Mouse (Mus musculus) megakaryocyte, adult 5-6 weeks (primary cell): ENCODE measurements around the gene Tmem243. TPM values are rescaled to one million over a fixed set of nuclear protein-coding genes. Genes with fewer than 3 reads are reported as not detected.

Source experiments
- ATAC-seq: 2 replicates; pipeline ENCODE4 v1.8.0; 2016; ENCODE audit warnings: mild to moderate bottlenecking, inconsistent platforms; ENCODE audit not compliant: poor library complexity, severe bottlenecking
- total RNA-seq, 2 experiments: library from RNA; stranded (forward) in 1 of 2; stranded (reverse) in 1 of 2; fragments of 153-499, 151-499 nt in 1 of 2; fragments of 221-1000, 200-1000 nt in 1 of 2; gene quantifications; 2 replicates each; pipeline versions ENCODE4 v1.2.3 to v1.2.4; 2015 to 2017

Tmem243 gene
- total RNA-seq (2015) (98.8 and 99.9 TPM in 2 replicates), total RNA-seq (2017) (69.8 and 75.7 TPM in 2 replicates)

DNA sequence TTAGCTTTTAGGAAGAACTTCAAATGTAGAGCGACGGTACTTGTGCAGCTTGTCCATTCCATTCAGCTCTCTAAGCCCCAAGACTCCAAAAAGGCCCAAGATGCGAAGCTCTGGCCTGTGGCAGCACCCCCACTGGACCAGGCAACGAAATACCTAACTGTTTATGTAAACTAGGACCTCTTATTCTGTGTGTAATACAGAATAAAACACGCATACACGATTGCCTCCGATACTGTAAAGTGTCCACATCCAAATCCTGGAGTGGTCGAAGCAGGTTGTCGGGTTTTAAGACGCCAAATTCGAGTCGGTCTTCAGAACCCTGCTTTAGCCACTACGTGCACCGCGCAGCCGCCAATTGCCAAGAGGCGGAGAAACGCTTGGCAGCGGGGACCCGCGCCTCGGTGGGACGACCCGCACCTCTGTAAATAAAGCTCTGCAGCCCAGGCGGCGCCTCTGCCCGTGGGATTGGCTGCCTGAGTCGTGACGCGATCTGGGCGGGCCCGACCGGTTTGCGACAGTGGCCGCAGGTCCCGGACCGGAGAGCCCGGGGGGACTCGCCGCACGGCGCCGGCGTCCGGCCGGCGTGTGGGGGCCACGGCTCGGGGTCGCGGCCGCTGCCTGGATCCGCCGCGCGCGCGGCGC lies at the start of gene Tmem243:
TSS of gene Tmem243 (plus strand) at position 462 of the 642 bp plus-strand sequence.
- ATAC-seq, result peak; percentile 91

DNA sequence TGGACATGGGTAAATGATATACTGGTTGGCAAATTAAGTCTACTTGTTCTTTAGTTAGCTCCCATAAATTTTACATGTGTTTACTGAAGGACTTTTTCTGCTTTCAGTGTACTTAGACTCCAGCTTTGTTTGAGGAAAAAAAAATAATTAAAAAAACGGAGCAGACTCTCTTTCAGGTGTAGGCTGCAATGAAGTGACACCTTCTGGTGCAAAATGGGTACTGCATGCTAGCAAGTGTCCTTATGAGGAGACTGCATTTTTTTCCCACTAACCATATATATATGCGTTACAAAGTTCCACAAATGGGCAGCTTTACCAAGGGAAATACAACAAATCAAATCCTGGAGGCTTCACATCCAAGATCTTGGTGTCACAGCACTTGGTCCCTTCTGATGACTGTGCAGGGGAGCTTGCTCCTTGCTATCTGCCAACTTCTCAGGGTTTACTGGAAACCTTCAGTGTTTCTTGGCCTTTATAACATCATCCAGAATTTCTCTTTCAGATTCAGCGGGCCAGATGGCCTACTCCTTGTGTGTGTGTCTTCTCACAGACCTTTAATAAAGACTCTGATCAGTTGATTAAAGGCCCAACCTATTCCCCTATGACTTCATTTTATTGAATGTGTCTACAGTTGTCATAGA lies 44.3 kb upstream of the Tmem243 start:
- ATAC-seq, result peak; percentile 86

DNA sequence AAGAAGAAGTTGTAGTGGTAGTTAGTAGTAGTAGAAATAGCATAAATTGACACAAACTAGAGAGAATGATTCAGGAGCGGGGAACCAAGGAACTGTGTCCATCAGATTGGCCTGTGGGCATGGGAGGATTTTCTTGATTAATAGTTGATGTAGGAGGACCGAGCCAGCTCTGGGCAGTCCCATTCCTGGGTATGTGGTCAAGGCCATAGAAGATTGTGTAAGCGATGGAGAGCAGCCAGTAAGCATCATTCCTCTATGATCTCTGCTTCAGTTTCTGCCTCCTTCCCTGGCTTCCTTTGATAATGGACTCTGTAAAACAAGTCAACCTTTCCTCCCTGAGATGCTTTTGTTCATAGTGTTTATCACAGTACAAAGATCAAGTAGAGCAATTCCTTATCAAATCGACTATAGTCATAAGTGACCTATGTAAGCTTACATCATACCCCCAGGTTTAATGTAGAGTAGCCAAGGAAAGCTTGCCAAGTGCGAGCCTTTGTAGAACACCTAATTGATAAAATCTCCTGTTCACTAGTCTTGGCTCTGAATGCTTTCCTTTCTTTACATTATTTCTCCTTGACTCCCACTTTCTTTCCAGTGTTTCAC lies 43.1 kb upstream of the Tmem243 start:
- no peak for ATAC-seq

DNA sequence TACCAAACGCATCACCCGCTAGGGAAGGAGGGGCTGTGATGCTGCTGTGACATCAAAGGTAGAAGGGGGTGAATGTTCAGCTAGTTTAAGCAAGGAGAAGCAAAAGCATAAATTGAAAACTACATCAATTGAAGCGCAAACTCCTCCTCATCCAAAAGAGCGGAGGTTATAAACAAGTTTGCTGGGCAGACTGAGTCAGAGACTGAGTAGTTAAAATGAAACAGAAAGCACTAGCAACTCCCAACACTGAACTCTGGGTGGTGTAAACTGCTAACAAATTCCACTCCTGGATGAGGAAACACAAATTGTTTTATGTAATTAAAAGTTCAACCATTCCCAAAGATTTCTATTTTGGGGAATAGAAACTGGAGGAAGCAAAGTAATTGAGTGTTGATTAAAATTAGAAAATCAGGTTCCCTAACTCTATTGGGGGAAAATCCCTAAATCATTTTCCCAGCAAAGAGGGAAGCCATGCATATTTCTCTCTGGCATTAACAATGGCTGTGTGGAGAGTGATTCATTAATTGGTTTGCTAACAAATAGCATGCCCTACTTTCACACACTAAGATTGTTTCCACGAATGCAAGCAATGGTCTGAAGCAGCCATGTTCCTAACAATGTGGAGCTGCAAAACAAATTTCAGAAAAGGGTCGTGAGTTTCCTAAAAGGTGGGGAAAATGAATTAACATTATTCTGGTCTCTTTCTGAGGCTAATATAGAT lies 41.0 kb upstream of the Tmem243 start:
- no peak for ATAC-seq

DNA sequence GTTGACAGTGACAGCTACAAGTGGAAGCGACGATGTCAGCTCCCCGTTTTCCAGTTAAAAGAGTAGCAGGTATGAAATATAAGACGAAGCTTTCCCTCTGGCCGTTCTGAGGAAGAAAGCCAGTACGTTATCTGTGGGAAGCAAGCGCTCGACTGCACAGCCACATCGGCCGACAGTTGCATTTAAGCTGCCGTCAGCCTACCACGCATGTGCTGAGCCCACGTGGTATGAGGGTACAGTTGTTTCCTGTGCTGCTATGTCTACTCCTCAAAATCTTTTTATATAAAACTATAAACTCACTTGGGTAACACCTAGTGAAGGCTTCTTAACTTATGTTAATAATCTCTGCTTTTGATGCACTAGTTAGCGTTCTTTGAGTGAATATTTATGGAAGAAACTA lies 40.2 kb upstream of the Tmem243 start:
- no peak for ATAC-seq

GRCm38 (mm10) chr5:9064217-9064616 lies 36.3 kb upstream of the Tmem243 start:
- peak; percentile 20; the same call in 1 of the 2 replicates for ATAC-seq

DNA sequence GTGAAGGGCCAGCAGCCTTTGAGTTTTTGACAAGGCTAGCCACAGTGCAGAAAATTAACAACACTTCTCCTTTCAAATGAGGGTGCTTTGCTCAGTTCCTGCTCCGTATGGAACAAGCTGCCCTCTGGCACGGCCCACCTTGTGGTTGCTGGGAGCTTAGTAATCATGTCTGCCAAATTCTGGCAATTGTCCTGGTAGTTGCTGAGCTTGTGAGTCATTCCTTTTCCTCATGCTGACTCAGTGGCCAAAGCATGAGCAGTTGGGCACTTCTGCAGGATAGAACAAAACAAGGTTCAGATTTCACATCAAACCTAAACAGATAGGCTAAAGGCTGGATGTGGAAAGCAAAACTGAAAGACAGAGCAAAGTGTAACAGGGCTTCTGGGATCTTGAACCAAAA lies 31.6 kb upstream of the Tmem243 start:
- peak; percentile 74 for ATAC-seq

GRCm38 (mm10) chr5:9069599-9070209 lies 30.8 kb upstream of the Tmem243 start:
- ATAC-seq, result no peak

DNA sequence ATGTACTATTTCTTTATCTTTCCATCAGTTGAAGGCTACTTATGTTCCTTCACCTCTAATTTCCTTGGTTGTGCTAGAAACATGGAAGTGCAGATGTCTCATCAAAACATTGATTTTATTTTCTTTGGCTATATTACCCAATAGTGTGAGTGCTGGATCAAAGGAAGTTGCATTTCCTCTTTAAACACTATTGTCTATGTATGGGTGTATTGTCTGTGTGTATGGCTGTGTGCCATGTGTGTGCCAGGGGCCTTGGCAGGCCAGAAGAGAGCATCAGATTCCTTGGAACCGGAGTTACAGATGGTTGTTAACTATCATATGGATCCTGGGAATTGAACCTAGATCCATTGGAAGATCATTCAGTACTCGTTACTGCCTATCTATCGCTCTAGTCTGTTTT lies 29.1 kb upstream of the Tmem243 start:
- ATAC-seq, result peak; percentile 62

- peak; percentile 44 for ATAC-seq
Observed at GRCm38 (mm10) chr5:9073177-9073854, 27.2 kb upstream of the Tmem243 start.

- no peak for ATAC-seq
Observed at GRCm38 (mm10) chr5:9079773-9080501, 20.5 kb upstream of the Tmem243 start.

DNA sequence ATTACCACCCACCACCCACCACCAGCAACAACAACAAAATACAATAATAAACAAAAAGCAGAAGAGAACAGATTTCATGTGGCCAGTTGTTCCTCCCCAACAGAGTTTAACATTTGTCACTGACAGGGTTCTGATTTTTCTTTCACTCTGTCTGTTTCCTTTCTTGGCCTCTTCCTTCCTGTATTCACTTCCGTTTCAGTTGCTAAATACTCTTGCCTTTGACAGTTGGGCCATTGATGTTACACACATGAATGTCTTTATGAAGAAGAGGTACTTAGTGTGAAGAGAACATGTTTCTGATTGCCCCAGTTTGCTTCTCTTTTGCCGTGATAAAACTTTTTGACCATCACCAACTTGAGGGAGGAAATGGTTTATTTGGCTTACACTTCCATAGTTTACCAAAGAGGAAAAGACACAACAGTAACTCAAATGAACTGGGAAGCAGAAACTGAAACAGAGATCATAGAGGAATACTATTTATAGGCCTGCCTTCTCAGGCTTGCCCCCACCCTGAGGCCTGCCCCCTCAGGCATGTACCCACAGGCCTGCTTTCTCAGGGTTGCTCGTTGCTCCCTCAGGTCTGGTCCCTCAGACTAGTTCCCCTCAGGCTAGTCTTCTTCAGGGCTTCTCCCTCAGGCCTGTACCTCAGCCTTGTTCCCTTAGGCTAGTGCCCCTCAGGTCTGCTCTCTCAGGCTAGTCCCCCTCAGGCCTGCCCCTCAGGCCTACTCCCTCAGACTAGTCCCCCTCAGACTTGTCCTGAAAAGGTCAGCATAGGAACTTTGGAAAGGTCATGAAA lies 13.3 kb upstream of the Tmem243 start:
- peak; percentile 90 for ATAC-seq

- ATAC-seq, result no peak
Observed at GRCm38 (mm10) chr5:9090493-9091106, 9.9 kb upstream of the Tmem243 start.

GRCm38 (mm10) chr5:9092716-9093115 lies 7.8 kb upstream of the Tmem243 start:
- ATAC-seq, result no peak

DNA sequence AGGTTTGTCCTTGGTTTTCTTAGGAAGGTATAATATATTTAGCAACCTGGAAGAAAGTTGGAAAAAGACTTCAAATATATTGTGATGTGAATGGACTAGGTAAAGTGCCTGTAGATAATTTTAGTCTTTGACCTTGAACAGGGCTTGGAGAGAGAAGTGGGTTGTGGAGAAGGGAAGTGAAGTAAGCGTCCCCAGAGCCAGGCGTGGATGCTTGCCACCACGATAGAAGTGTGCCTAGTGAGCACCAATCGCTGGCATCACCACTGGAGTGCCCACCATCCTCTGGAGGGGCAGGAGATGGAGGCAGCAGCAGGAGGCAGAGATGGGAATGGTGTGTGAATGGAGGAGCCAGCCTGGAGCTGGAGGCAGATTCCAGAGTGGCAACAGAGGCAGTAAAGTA lies 7.0 kb upstream of the Tmem243 start:
- ATAC-seq, result peak; percentile 88

DNA sequence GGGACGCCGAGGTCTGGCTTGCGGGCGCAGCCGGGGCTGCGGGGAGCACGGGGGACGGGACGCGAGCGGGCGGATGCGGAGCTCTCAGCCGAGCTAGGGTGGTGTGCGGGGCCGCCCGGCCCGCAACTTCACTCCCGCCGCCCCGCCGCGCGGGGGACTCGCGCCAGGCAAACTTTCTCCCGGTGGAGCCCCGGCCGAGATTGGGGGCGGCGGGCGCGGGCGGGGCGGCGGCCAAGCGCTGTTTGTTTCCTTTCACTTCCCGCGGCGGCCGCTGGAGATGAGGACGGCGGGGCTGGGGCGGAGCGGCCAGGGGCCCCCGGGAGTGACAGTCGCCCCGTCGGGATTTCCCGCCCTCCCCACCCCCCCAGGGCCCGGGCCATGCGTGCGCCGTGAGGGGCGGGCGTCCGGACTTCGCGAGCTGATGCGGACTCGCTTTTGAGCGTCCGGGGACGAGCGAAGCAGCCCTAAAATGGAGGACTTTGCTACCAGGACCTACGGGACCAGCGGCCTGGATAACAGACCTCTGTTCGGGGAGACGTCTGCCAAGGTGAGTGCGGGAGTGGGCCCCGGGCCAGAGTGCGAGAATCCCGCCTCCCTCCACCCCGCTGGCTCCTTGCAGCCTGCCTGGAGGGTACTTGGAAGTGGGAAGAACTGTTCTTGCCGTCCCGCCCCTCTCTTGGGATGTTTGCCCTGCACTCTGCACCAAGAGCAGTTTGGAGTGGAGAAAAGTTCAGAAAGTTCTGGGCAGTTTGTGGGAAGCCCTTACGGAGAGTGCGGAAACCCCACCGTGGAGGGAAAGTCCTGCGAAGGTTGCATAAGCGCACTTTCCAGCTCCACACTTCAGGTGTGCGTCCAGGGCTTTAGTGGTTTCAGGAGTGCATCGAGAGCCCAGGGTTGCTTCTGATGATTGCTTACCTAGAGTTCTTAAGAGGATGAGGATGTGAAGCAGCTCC lies 657 bp downstream of the Tmem243 start:
- ATAC-seq, result peak; percentile 49

GRCm38 (mm10) chr5:9102696-9103095 lies 2.2 kb downstream of the Tmem243 start:
- no peak for ATAC-seq
